Mouse (Mus musculus): ENCODE measurements around the gene Nav2. TPM values are rescaled to one million over a fixed set of nuclear protein-coding genes. Genes with fewer than 3 reads are reported as not detected.

The Nav2 gene
- polyA plus RNA-seq, 1 experiment from 2014 or later: 25.6 TPM

DNA sequence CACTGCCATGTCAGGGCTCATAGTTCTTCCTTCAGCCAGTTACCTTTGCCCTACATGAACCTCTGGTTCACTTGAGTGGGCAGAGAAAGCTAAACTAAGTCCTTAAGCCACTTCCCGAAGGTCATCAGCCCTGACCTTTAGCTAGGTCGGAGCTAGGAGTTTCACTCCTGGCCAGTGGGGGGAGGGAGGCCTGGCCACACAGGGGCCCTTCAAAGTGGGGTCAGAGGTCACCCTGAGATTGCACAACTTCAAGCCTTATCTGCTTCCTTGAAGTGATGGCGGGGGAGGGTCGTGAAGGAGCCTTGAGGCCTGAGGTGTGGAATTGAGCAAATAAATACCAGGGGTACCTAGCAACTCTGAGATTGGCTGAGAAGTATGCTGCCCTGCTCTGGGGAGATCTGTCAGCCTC, 389.9 kb downstream of the Nav2 start:
- WGBS: 22% methylated on average over 4 of the region's 4 CpGs
- Histone ChIP-seq H3K27ac (no peak overlapping the region), H3K27me3 (ENCODE audit: insufficient read depth, poor library complexity, severe bottlenecking) (peaks cover 21% of the 10 kb centered on the region), H3K36me3 (no peaks in the 10 kb centered on the region), H3K9me3 (no peaks in the 10 kb centered on the region), H3K4me1 (replicated peaks) (peaks cover 37% of the 10 kb centered on the region), H3K4me3 (no peak overlapping the region)
- peak; percentile 23 for DNase-seq (ENCODE audit: low spot score)

DNA sequence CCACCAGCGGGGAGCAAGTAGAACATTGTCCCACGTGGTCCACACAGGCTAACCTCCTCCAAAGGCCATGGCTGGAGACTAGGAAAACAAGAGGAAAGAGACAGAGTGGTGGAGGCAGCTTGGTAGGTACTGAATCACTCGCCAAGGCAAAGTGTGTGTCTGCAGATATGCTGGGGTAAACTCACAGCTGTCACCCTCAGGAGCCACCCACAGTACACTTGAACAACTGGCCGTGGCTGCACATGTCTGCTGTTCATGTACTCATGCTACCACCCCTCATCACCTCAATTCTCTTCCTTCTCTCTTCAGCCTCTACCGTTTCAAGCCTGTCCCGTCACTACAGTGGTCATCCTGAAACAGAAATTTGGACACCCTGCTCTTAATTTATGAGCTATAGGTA, 393.0 kb downstream of the Nav2 start:
- peaks cover 68% of the 10 kb centered on the region for H3K4me1 ChIP-seq (replicated peaks)
- 80% methylated on average over 6 of the region's 6 CpGs for WGBS

GRCm38 (mm10) chr7:49303600-49304411, 395.3 kb downstream of the Nav2 start:
- DNase-seq (ENCODE audit: low spot score): peak; percentile 55
- no peaks in the 10 kb centered on the region for H3K9me3 ChIP-seq
- peaks cover 42% of the 10 kb centered on the region for H3K27me3 ChIP-seq (ENCODE audit: insufficient read depth, poor library complexity, severe bottlenecking)
- H3K4me3 ChIP-seq: peak overlapping the region; percentile 57
- H3K27ac ChIP-seq: peak overlapping the region; percentile 77
- no peaks in the 10 kb centered on the region for H3K36me3 ChIP-seq
- peaks cover 51% of the 10 kb centered on the region for H3K4me1 ChIP-seq (replicated peaks)
- under 1% methylated on average over 31 of the region's 31 CpGs for WGBS

More for the DNA sequence above, 393.0 kb downstream of the Nav2 start:
- Histone ChIP-seq H3K27ac (no peak overlapping the region), H3K4me3 (no peak overlapping the region), H3K36me3 (no peaks in the 10 kb centered on the region), H3K9me3 (no peaks in the 10 kb centered on the region), H3K27me3 (ENCODE audit: insufficient read depth, poor library complexity, severe bottlenecking) (peaks cover 42% of the 10 kb centered on the region)
- no peak for DNase-seq (ENCODE audit: low spot score)

DNA sequence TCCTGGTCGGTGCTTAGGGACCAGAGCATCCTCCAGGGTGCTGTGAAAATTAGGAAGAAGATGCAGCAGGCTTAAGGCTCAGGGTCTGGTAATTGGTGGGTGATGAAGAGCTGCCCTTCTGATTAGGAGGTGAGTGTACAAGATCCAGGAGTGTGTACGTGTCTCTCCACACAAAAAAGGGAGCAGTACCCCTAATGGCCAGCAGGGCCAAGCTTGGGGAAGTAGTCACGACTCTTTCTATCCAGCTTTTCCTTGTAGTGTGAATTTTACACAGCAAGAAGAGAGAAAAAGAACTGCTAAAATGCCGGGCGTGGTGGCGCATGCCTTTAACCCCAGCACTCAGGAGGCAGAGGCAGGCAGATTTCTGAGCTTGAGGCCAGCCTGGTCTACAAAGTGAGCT, 399.2 kb downstream of the Nav2 start:
- no peak overlapping the region for H3K4me3 ChIP-seq
- DNase-seq (ENCODE audit: low spot score): no peak
- WGBS: 84% methylated on average over 6 of the region's 6 CpGs
- peaks cover 25% of the 10 kb centered on the region for H3K27me3 ChIP-seq (ENCODE audit: insufficient read depth, poor library complexity, severe bottlenecking)
- peaks cover 11% of the 10 kb centered on the region; the same call in 1 of the 2 replicates for H3K9me3 ChIP-seq
- peaks cover 14% of the 10 kb centered on the region for H3K36me3 ChIP-seq
- peaks cover 37% of the 10 kb centered on the region for H3K4me1 ChIP-seq (replicated peaks)
- no peak overlapping the region for H3K27ac ChIP-seq

DNA sequence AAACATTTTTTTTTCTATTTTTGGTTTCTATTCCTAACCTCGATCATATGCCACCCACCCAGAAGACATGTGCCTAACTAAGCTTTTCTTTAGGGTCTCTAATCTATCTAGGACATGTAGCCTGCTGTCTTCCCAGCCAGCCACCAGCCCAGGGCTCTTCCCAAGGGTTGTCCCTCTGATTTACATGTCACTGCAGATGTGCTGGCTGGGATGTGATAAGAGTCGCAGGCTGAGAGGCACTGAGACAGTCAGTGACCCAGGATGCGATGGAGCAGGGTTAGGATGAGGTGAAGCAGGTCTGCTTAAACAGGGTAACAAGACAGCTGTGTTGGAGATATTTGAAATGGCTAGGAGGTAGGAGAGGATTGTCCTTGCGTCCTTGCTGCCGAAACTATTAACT, 401.2 kb downstream of the Nav2 start:
- Histone ChIP-seq H3K9me3 (peaks cover 11% of the 10 kb centered on the region; the same call in 1 of the 2 replicates), H3K27ac (no peak overlapping the region), H3K36me3 (peaks cover 14% of the 10 kb centered on the region), H3K4me3 (no peak overlapping the region), H3K4me1 (replicated peaks) (peaks cover 22% of the 10 kb centered on the region), H3K27me3 (ENCODE audit: insufficient read depth, poor library complexity, severe bottlenecking) (peaks cover 10% of the 10 kb centered on the region)
- DNase-seq (ENCODE audit: low spot score): no peak
- WGBS: 74% methylated on average over 5 of the region's 5 CpGs

DNA sequence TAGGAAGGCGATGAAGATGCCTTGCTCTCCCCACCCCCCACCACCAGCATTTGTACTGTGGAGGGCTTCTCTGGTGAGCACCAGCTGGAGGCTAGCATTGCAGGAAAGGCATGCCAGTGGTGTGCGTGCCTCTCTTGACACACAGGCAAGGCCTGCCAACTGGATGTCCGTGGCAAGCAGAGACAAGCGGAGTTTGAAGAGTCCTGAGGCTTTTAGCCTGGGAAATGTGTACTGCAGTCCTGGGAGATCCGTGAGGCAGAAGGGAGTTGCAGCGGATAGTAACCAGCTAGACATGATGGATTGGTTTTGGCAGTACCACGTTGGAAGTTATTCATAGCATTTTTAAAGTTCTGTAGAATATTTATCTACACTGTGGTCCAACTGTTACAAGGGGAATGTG, 405.4 kb downstream of the Nav2 start:
- DNase-seq (ENCODE audit: low spot score): no peak
- H3K36me3 ChIP-seq: peaks cover 14% of the 10 kb centered on the region
- WGBS: 88% methylated on average over 7 of the region's 7 CpGs
- H3K4me3 ChIP-seq: no peak overlapping the region
- no peak overlapping the region for H3K27ac ChIP-seq
- H3K27me3 ChIP-seq (ENCODE audit: insufficient read depth, poor library complexity, severe bottlenecking): no peaks in the 10 kb centered on the region
- H3K9me3 ChIP-seq: peaks cover 11% of the 10 kb centered on the region; the same call in 1 of the 2 replicates
- H3K4me1 ChIP-seq (replicated peaks): no peaks in the 10 kb centered on the region; the same call in 1 of the 2 replicates

GRCm38 (mm10) chr7:49315033-49315432, 406.5 kb downstream of the Nav2 start:
- no peak for DNase-seq (ENCODE audit: low spot score)
- Histone ChIP-seq H3K4me3 (no peak overlapping the region), H3K9me3 (peaks cover 11% of the 10 kb centered on the region; the same call in 1 of the 2 replicates), H3K36me3 (peaks cover 14% of the 10 kb centered on the region), H3K27me3 (ENCODE audit: insufficient read depth, poor library complexity, severe bottlenecking) (no peaks in the 10 kb centered on the region), H3K4me1 (replicated peaks) (peaks cover under 1% of the 10 kb centered on the region; the same call in 1 of the 2 replicates), H3K27ac (no peak overlapping the region)
- 86% methylated on average over 3 of the region's 3 CpGs for WGBS

GRCm38 (mm10) chr7:49316600-49316999, 408.1 kb downstream of the Nav2 start:
- DNase-seq (ENCODE audit: low spot score): no peak
- Histone ChIP-seq H3K27ac (0 out of 2 replicates have a peak overlapping the region, but pooled peaks have one; percentile 3), H3K36me3 (peaks cover 6% of the 10 kb centered on the region), H3K4me3 (no peak overlapping the region), H3K4me1 (replicated peaks) (peaks cover 6% of the 10 kb centered on the region; the same call in 1 of the 2 replicates), H3K27me3 (ENCODE audit: insufficient read depth, poor library complexity, severe bottlenecking) (no peaks in the 10 kb centered on the region), H3K9me3 (peaks cover 7% of the 10 kb centered on the region; the same call in 1 of the 2 replicates)
- WGBS: 80% methylated on average over 3 of the region's 3 CpGs

- H3K27ac ChIP-seq: no peak overlapping the region
- no peaks in the 10 kb centered on the region for H3K27me3 ChIP-seq (ENCODE audit: insufficient read depth, poor library complexity, severe bottlenecking)
- WGBS: 89% methylated on average over 15 of the region's 15 CpGs
- no peaks in the 10 kb centered on the region for H3K9me3 ChIP-seq
- H3K4me3 ChIP-seq: no peak overlapping the region
- H3K36me3 ChIP-seq: no peaks in the 10 kb centered on the region
- H3K4me1 ChIP-seq (replicated peaks): peaks cover 6% of the 10 kb centered on the region; the same call in 1 of the 2 replicates
- DNase-seq (ENCODE audit: low spot score): no peak
Observed at GRCm38 (mm10) chr7:49318183-49318897, 409.8 kb downstream of the Nav2 start.

DNA sequence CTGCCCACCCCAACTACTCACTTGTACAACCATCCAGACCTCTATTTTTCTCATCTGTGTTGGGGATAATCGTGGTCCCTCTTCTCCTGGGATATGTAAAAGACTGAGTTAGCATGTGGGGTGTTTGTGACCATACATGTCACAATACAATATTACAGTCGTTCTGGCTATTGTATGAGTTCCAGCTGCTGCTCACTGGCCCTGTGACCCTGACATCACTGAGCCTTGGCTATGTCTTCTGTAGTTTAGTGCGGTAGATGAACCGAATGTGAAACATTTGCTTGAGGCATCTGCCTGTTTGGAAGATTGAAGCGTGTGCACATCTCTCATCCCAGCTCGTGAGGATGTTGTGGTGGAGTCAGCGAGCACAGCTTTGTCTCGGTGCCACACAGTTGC, 410.4 kb downstream of the Nav2 start:
- WGBS: 92% methylated on average over 8 of the region's 8 CpGs
- H3K36me3 ChIP-seq: no peaks in the 10 kb centered on the region

DNA sequence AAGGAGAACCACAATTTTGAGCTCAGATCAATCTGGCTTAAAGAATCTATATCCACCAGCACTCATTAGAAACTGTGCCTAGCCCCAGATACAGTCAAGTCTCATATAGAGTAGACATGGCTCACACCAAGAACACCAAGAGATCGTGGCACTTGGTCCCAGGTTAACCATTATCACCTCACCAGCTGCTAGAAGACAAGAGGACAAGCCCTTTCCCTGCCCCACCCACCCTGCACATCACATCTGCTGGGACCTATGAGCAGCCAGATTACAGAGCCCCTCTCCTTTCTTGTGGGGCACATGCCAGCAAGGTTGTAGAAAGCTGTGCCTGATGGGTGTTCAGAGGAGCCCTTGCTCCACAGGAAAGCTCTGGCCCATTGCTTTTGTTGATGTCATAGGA, 411.5 kb downstream of the Nav2 start:
- DNase-seq (ENCODE audit: low spot score): no peak
- peaks cover 6% of the 10 kb centered on the region; the same call in 1 of the 2 replicates for H3K9me3 ChIP-seq
- WGBS: 89% methylated on average over 1 of the region's 1 CpGs
- no peaks in the 10 kb centered on the region for H3K27me3 ChIP-seq (ENCODE audit: insufficient read depth, poor library complexity, severe bottlenecking)
- H3K36me3 ChIP-seq: no peaks in the 10 kb centered on the region
- H3K27ac ChIP-seq: no peak overlapping the region
- H3K4me1 ChIP-seq (replicated peaks): peaks cover 8% of the 10 kb centered on the region; the same call in 1 of the 2 replicates
- H3K4me3 ChIP-seq: no peak overlapping the region

More for the DNA sequence above, 410.4 kb downstream of the Nav2 start:
- H3K27ac ChIP-seq: no peak overlapping the region
- no peaks in the 10 kb centered on the region for H3K9me3 ChIP-seq
- DNase-seq (ENCODE audit: low spot score): no peak
- H3K27me3 ChIP-seq (ENCODE audit: insufficient read depth, poor library complexity, severe bottlenecking): no peaks in the 10 kb centered on the region
- H3K4me1 ChIP-seq (replicated peaks): peaks cover 6% of the 10 kb centered on the region; the same call in 1 of the 2 replicates
- no peak overlapping the region for H3K4me3 ChIP-seq

DNA sequence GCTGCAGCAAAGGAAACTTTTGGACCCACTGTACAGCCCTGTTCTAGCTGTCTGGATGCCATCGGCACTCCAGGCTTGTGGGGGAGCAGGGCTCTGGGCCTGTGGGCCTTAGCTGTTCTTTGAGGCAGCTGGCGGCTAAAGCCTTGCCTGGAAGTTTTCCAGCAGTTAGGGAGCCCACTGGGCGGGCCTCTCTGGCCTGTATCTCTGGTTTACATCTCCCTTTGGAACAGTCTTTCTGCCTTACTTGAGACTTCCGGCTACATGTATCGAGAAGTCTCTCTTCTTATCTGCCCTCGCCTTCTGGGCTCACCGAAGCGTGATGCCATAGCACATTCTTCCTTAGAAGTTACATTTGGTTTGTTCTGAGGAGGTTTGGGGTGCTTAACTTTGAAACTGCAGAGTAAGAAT, 412.6 kb downstream of the Nav2 start:
- H3K27ac ChIP-seq: 0 out of 2 replicates have a peak overlapping the region, but pooled peaks have one; percentile 6
- WGBS: 83% methylated on average over 8 of the region's 8 CpGs
- peaks cover 20% of the 10 kb centered on the region for H3K4me1 ChIP-seq (replicated peaks)
- H3K36me3 ChIP-seq: no peaks in the 10 kb centered on the region
- H3K27me3 ChIP-seq (ENCODE audit: insufficient read depth, poor library complexity, severe bottlenecking): no peaks in the 10 kb centered on the region
- peaks cover 6% of the 10 kb centered on the region; the same call in 1 of the 2 replicates for H3K9me3 ChIP-seq
- DNase-seq (ENCODE audit: low spot score): no peak
- H3K4me3 ChIP-seq: no peak overlapping the region

- H3K27ac ChIP-seq: no peak overlapping the region
- DNase-seq (ENCODE audit: low spot score): no peak
- no peak overlapping the region for H3K4me3 ChIP-seq
- H3K36me3 ChIP-seq: no peaks in the 10 kb centered on the region
- peaks cover 6% of the 10 kb centered on the region; the same call in 1 of the 2 replicates for H3K9me3 ChIP-seq
- peaks cover 30% of the 10 kb centered on the region for H3K4me1 ChIP-seq (replicated peaks)
- H3K27me3 ChIP-seq (ENCODE audit: insufficient read depth, poor library complexity, severe bottlenecking): no peaks in the 10 kb centered on the region
- WGBS: 84% methylated on average over 2 of the region's 2 CpGs
Observed at GRCm38 (mm10) chr7:49322179-49322578, 413.7 kb downstream of the Nav2 start.

Data from hindbrain, embryonic 10.5 days (tissue).